ENCODE assay signal across 10 mouse cellular contexts in genomic region chr10:126985127-126985526, GRCm38 (mm10). TPM values are rescaled to one million over a fixed set of nuclear protein-coding genes. Genes with fewer than 3 reads are reported as not detected.
A peak's percentile ranks its signal among the peaks of the same experiment; 100 is the strongest.
DNase-seq lines count a peak whose midpoint lies in the region; ATAC-seq and TF ChIP-seq lines count a peak whose summit lies in the region.
"Had no signal": no experiment of that assay in that cellular context is flagged by ENCODE, and none has a peak within 500 bp of the region (broad histone marks: within the 10 kb centered on the region; RNA-seq: fewer than 3 reads in every experiment).

No protein-coding gene starts in this region.

- H3K4me2 ChIP-seq in lung, embryonic 14.5 days = peak overlapping the region; percentile 91; the same call in 1 of the 2 replicates
- H3K4me2 ChIP-seq in hindbrain, embryonic 14.5 days (replicated peaks) = no peak overlapping the region
- H3K4me2 ChIP-seq in stomach, embryonic 14.5 days (replicated peaks; ENCODE audit: low read depth, low read length) = no peak overlapping the region

- H3K4me3 ChIP-seq in heart, adult 2 months = peak overlapping the region; percentile 13; the same call in 1 of the 2 replicates
- no peak overlapping the region for H3K4me3 ChIP-seq in lung, embryonic 14.5 days (ENCODE audit: low read depth, low read length)
- no peak overlapping the region for H3K4me3 ChIP-seq in hindbrain, embryonic 14.5 days (replicated peaks; ENCODE audit: low read length)
- H3K4me3 ChIP-seq in stomach, embryonic 14.5 days (ENCODE audit: low read depth, low read length) = no peak overlapping the region

- peaks cover 56% of the 10 kb centered on the region for H3K4me1 ChIP-seq in heart, adult 2 months (ENCODE audit: control insufficient read depth, insufficient read depth, low read length)
- H3K4me1 ChIP-seq in lung, embryonic 14.5 days (ENCODE audit: insufficient read depth) = peaks cover 64% of the 10 kb centered on the region
- H3K4me1 ChIP-seq in hindbrain, embryonic 14.5 days (replicated peaks; ENCODE audit: control insufficient read depth, insufficient read depth, low read length) = peaks cover 81% of the 10 kb centered on the region
- H3K4me1 ChIP-seq in stomach, embryonic 14.5 days (ENCODE audit: control insufficient read depth, insufficient read depth, low read length) = peaks cover 85% of the 10 kb centered on the region

- intact Hi-C loops in heart, adult 2 months (cut with DNase I) = no loop called here

- no peak for TF ChIP-seq CTCF in heart, adult 2 months (IDR thresholded peaks at IDR 0.05)
- no peak for TF ChIP-seq CTCF in lung, embryonic 14.5 days (IDR thresholded peaks at IDR 0.05; ENCODE audit: low read depth)

- H3K9ac ChIP-seq in heart, adult 2 months (ENCODE audit: low read depth, low read length) = 0 out of 2 replicates have a peak overlapping the region, but pooled peaks have one; percentile 0
- H3K9ac ChIP-seq in lung, embryonic 14.5 days = peak overlapping the region; percentile 37
- 0 out of 2 replicates have a peak overlapping the region, but pooled peaks have one; percentile 4 for H3K9ac ChIP-seq in hindbrain, embryonic 14.5 days
- no peak overlapping the region for H3K9ac ChIP-seq in stomach, embryonic 14.5 days (replicated peaks; ENCODE audit: low read depth, low read length)

- no peaks in the 10 kb centered on the region for H3K9me3 ChIP-seq in lung, embryonic 14.5 days (ENCODE audit: low read depth, low read length)
- no peaks in the 10 kb centered on the region for H3K9me3 ChIP-seq in hindbrain, embryonic 14.5 days (ENCODE audit: control insufficient read depth, low read length)
- H3K9me3 ChIP-seq in stomach, embryonic 14.5 days (ENCODE audit: control insufficient read depth, low read depth, low read length) = no peaks in the 10 kb centered on the region
- H3K9me3 ChIP-seq: megakaryocyte, embryonic 14.5 days had no signal

- DNase-seq in heart, adult 2 months = no peak
- DNase-seq in heart, adult 18-20 months = no peak
- no peak for DNase-seq in lung, embryonic 14.5 days
- no peak for DNase-seq in lung, postnatal 25 days (ENCODE audit: low spot score)
- no peak for DNase-seq in hindbrain, embryonic 14.5 days (ENCODE audit: low spot score)
- no peak for DNase-seq in thymus, postnatal 10 days (ENCODE audit: low spot score in 2 of 2)

- ATAC-seq in lung, embryonic 14.5 days (ENCODE audit: insufficient read depth) = no peak
- no peak for ATAC-seq in hindbrain, embryonic 14.5 days (ENCODE audit: low FRiP score)
- no peak for ATAC-seq in stomach, embryonic 14.5 days (ENCODE audit: insufficient number of reproducible peaks, insufficient read depth, low FRiP score, low read depth)
- ATAC-seq in erythroid progenitor cell, adult 5-6 weeks (replicated peaks; ENCODE audit: low FRiP score, poor library complexity, severe bottlenecking) = no peak

- H3K36me3 ChIP-seq in heart, adult 2 months (ENCODE audit: control insufficient read depth, insufficient read depth, low read length) = peaks cover 4% of the 10 kb centered on the region; the same call in 1 of the 2 replicates
- H3K36me3 ChIP-seq in lung, embryonic 14.5 days (ENCODE audit: insufficient read depth) = peaks cover 35% of the 10 kb centered on the region; the same call in 1 of the 2 replicates
- H3K36me3 ChIP-seq in hindbrain, embryonic 14.5 days (replicated peaks; ENCODE audit: control insufficient read depth, insufficient read depth) = no peaks in the 10 kb centered on the region
- H3K36me3 ChIP-seq in stomach, embryonic 14.5 days (ENCODE audit: control insufficient read depth, insufficient read depth, low read length) = peaks cover 4% of the 10 kb centered on the region; the same call in 1 of the 2 replicates

- H3K27ac ChIP-seq in heart, adult 2 months = peak overlapping the region; percentile 100
- peak overlapping the region; percentile 51; the same call in 1 of the 2 replicates for H3K27ac ChIP-seq in lung, embryonic 14.5 days (ENCODE audit: low read depth)
- no peak overlapping the region for H3K27ac ChIP-seq in hindbrain, embryonic 14.5 days
- H3K27ac ChIP-seq in stomach, embryonic 14.5 days (ENCODE audit: low read length) = peak overlapping the region; percentile 35

- peaks cover 16% of the 10 kb centered on the region for H3K79me2 ChIP-seq in heart, adult 2 months (replicated peaks; ENCODE audit: control insufficient read depth, insufficient read depth, low read length)

- TF ChIP-seq EP300 in heart, adult 2 months (IDR thresholded peaks at IDR 0.05; ENCODE audit: insufficient read depth, low read depth, low read length) = no peak

- no peak for TF ChIP-seq POLR2A in heart, adult 2 months (IDR thresholded peaks at IDR 0.05; ENCODE audit: insufficient read depth, low read depth, low read length)

- no peaks in the 10 kb centered on the region for H3K27me3 ChIP-seq in heart, adult 2 months (ENCODE audit: control insufficient read depth, insufficient read depth, low read length)
- no peaks in the 10 kb centered on the region for H3K27me3 ChIP-seq in lung, embryonic 14.5 days (ENCODE audit: insufficient read depth, low read length)
- H3K27me3 ChIP-seq in hindbrain, embryonic 14.5 days (ENCODE audit: control insufficient read depth, insufficient read depth, low read length) = no peaks in the 10 kb centered on the region
- H3K27me3 ChIP-seq in stomach, embryonic 14.5 days (ENCODE audit: control insufficient read depth, insufficient read depth, low read length) = no peaks in the 10 kb centered on the region
- H3K27me3 ChIP-seq: megakaryocyte, embryonic 14.5 days; Patski had no signal

- WGBS in heart, adult 2 months = 53% methylated on average over 4 of the region's 4 CpGs
- 73% methylated on average over 4 of the region's 4 CpGs for WGBS in lung, embryonic 14.5 days
- 75% methylated on average over 4 of the region's 4 CpGs for WGBS in hindbrain, embryonic 14.5 days
- WGBS in stomach, embryonic 14.5 days = 82% methylated on average over 4 of the region's 4 CpGs

RNA-seq across cellular contexts. Expression of gene Ctdsp2, which starts 6.6 kb away (rescaled TPM):
- 100 to 1,000 TPM in 1 of 2 experiments, 10 to 100 TPM in 1; 82.2 to 108 TPM for total RNA-seq in heart, adult 2 months (2021)
- polyA plus RNA-seq in heart, adult 2 months (2012; rRNA removed) = 85.6 and 114 TPM in 2 replicates
- total RNA-seq in heart, adult 18-20 months (2021) = 10 to 100 TPM; 83.8 to 94.3 TPM
- polyA plus RNA-seq in lung, embryonic 14.5 days (2014; fragmentation: Nextera tagmentation; extraction: Ambion mirVana) = 112 and 113 TPM in 2 replicates
- polyA plus RNA-seq in hindbrain, embryonic 14.5 days (2014; fragmentation: Nextera tagmentation; extraction: Ambion mirVana) = 22.9 and 25.0 TPM in 2 replicates
- polyA plus RNA-seq in stomach, embryonic 14.5 days (2014; fragmentation: Nextera tagmentation; extraction: Ambion mirVana) = 103 and 107 TPM in 2 replicates
- 18.0 and 19.7 TPM in 2 replicates for total RNA-seq in erythroid progenitor cell, adult 5-6 weeks (2015; ENCODE audit: low replicate concordance)
- total RNA-seq in erythroid progenitor cell, adult 5-6 weeks (2017; ENCODE audit: low replicate concordance) = 8.5 and 10.3 TPM in 2 replicates

RNA-seq across cellular contexts. Expression of gene Avil, which starts 15.4 kb away (rescaled TPM):
- under 1 TPM; 0.34 to 0.48 TPM for total RNA-seq in heart, adult 2 months (2021)
- polyA plus RNA-seq in heart, adult 2 months (2012; rRNA removed) = 0.26 and 0.29 TPM in 2 replicates
- under 1 TPM; 0.37 to 0.64 TPM for total RNA-seq in heart, adult 18-20 months (2021)
- 0.13 and 0.30 TPM in 2 replicates for polyA plus RNA-seq in lung, embryonic 14.5 days (2014; fragmentation: Nextera tagmentation; extraction: Ambion mirVana)
- polyA plus RNA-seq in hindbrain, embryonic 14.5 days (2014; fragmentation: Nextera tagmentation; extraction: Ambion mirVana) = 0.60 and 2.5 TPM in 2 replicates
- polyA plus RNA-seq in stomach, embryonic 14.5 days (2014; fragmentation: Nextera tagmentation; extraction: Ambion mirVana) = 0.29 and 0.58 TPM in 2 replicates
- not detected in 2 replicates for total RNA-seq in erythroid progenitor cell, adult 5-6 weeks (2015; ENCODE audit: low replicate concordance)
- not detected in 2 replicates for total RNA-seq in erythroid progenitor cell, adult 5-6 weeks (2017; ENCODE audit: low replicate concordance)

RNA-seq across cellular contexts. Expression of gene Tsfm, which starts 45.5 kb away (rescaled TPM):
- total RNA-seq in heart, adult 2 months (2021) = 10 to 100 TPM; 50.8 to 58.7 TPM
- polyA plus RNA-seq in heart, adult 2 months (2012; rRNA removed) = 40.0 and 42.4 TPM in 2 replicates
- total RNA-seq in heart, adult 18-20 months (2021) = 10 to 100 TPM; 57.3 to 71.6 TPM
- polyA plus RNA-seq in lung, embryonic 14.5 days (2014; fragmentation: Nextera tagmentation; extraction: Ambion mirVana) = 76.8 and 77.3 TPM in 2 replicates
- polyA plus RNA-seq in hindbrain, embryonic 14.5 days (2014; fragmentation: Nextera tagmentation; extraction: Ambion mirVana) = 59.1 and 65.0 TPM in 2 replicates
- polyA plus RNA-seq in stomach, embryonic 14.5 days (2014; fragmentation: Nextera tagmentation; extraction: Ambion mirVana) = 78.6 and 83.7 TPM in 2 replicates
- 12.6 and 14.4 TPM in 2 replicates for total RNA-seq in erythroid progenitor cell, adult 5-6 weeks (2015; ENCODE audit: low replicate concordance)
- total RNA-seq in erythroid progenitor cell, adult 5-6 weeks (2017; ENCODE audit: low replicate concordance) = 4.2 and 6.5 TPM in 2 replicates

RNA-seq across cellular contexts. Expression of gene Mettl1, which starts 56.1 kb away (rescaled TPM):
- 1 to 10 TPM; 6.3 to 7.0 TPM for total RNA-seq in heart, adult 2 months (2021)
- polyA plus RNA-seq in heart, adult 2 months (2012; rRNA removed) = 12.3 and 16.0 TPM in 2 replicates
- 1 to 10 TPM; 7.0 to 8.2 TPM for total RNA-seq in heart, adult 18-20 months (2021)
- polyA plus RNA-seq in lung, embryonic 14.5 days (2014; fragmentation: Nextera tagmentation; extraction: Ambion mirVana) = 59.5 and 60.7 TPM in 2 replicates
- 19.5 and 22.1 TPM in 2 replicates for polyA plus RNA-seq in hindbrain, embryonic 14.5 days (2014; fragmentation: Nextera tagmentation; extraction: Ambion mirVana)
- polyA plus RNA-seq in stomach, embryonic 14.5 days (2014; fragmentation: Nextera tagmentation; extraction: Ambion mirVana) = 65.5 and 70.6 TPM in 2 replicates
- total RNA-seq in erythroid progenitor cell, adult 5-6 weeks (2015; ENCODE audit: low replicate concordance) = 3.4 and 6.5 TPM in 2 replicates
- total RNA-seq in erythroid progenitor cell, adult 5-6 weeks (2017; ENCODE audit: low replicate concordance) = 0.23 and 1.9 TPM in 2 replicates

RNA-seq across cellular contexts. Expression of gene Eef1akmt3, which starts 56.2 kb away (rescaled TPM):
- total RNA-seq in heart, adult 2 months (2021) = not detected
- 0.06 TPM in 2 replicates for polyA plus RNA-seq in heart, adult 2 months (2012; rRNA removed)
- under 1 TPM in 1 of 2 experiments, not detected in 1; 0.15 TPM for total RNA-seq in heart, adult 18-20 months (2021)
- polyA plus RNA-seq in lung, embryonic 14.5 days (2014; fragmentation: Nextera tagmentation; extraction: Ambion mirVana) = 0.53 and 0.74 TPM in 2 replicates
- polyA plus RNA-seq in hindbrain, embryonic 14.5 days (2014; fragmentation: Nextera tagmentation; extraction: Ambion mirVana) = 0.13 and 0.25 TPM in 2 replicates
- polyA plus RNA-seq in stomach, embryonic 14.5 days (2014; fragmentation: Nextera tagmentation; extraction: Ambion mirVana) = 0.80 and 1.1 TPM in 2 replicates
- not detected in 2 replicates for total RNA-seq in erythroid progenitor cell, adult 5-6 weeks (2015; ENCODE audit: low replicate concordance)
- total RNA-seq in erythroid progenitor cell, adult 5-6 weeks (2017; ENCODE audit: low replicate concordance) = not detected in 2 replicates
